Mouse (Mus musculus) lung, adult 2 months (tissue): ENCODE results near the gene 1500011B03Rik.

ENCODE experiments used
- CTCF ChIP-seq: fragments of 200-500 bp; IDR thresholded peaks from 2 replicates; pipeline ENCODE4 v1.5.1; 2011; ENCODE audit warnings: mild to moderate bottlenecking, low read length, control low read depth; ENCODE audit not compliant: insufficient read depth
- POLR2A ChIP-seq: fragments of 200-500 bp; IDR thresholded peaks from 2 replicates; pipeline ENCODE4 v1.6.1; 2011; ENCODE audit warnings: low read depth, mild to moderate bottlenecking, control low read depth, low read length, borderline replicate concordance; ENCODE audit errors: extremely low read depth

DNA sequence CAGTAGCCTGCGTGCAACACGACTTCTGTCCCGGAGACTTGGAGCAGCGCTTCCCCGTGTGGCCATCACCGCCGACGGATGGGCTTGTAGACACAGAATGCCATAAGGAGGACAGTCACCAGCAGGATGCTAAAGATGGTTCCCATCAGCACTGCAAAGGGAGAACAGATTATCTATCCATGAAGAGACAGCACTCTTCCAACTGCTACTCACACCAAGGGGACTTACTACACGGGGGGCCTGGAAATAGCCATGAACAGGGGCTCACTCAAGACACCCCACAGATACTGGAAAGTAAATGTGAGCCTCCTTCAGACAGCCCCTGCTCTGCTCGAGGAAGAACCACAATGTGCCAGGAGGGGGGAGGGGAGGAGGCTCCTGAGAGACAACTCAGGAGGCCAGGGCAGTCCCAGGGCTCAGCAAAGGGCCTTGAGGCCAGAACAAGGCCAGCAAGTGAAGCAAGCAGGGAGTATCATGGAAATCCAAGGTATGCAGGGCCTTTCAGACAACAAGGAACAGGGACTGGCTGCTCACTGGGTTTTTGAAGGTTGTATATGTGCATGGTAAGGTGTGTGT lies 14.0 kb downstream of the 1500011B03Rik start:
- TF ChIP-seq CTCF (no peak), POLR2A (no peak)
